Mouse (Mus musculus) lung, postnatal 36 days (tissue): ENCODE measurements at regions not wholly inside any gene's neighbourhood (a gene's known extent, or its start where the extent isn't known, plus 50 kb on each side); places are given as distances from the start of the nearest gene placed in this dataset.

Experiments
- DNase-seq: peaks from one replicate; pipeline ENCODE4 v3.0.0; 2022; ENCODE audit warnings: mixed read lengths

- DNase-seq: no peak
Measured at GRCm38 (mm10) chr1:186286401-186286800, 169.3 kb upstream of the Lyplal1 start.

DNA sequence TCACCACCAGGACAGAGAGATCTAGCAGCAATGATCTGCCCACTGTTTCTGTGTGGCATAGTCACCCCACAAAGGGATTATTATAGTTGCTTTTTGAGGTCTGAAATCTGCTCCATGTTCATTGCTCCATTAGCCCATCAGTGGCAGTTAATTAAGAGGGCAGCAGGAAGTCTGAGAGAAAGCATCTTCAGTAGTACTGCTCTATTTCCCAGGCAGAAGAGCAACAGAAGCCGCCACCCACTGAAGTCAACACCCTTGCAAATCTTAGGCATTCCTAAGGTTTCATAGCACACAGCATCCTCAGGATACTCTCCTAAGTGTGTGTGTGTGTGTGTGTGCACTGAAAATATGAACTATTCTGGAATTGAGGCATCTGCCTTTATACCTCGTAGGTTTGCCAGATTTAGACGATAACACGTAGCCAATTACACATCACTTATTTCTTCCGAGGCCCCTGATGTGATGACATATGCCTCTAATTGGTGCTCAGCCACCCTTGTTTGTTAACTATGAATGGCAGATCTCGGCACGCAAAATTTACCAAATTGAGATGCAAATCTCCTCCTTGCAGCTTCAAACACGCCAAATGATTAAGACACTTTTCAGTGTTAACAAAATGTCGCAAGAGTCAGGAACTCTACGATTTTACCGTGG is 161.0 kb upstream of the Lyplal1 start:
- no peak for DNase-seq

GRCm38 (mm10) chr1:186271436-186271835 is 154.3 kb upstream of the Lyplal1 start:
- no peak for DNase-seq

DNA sequence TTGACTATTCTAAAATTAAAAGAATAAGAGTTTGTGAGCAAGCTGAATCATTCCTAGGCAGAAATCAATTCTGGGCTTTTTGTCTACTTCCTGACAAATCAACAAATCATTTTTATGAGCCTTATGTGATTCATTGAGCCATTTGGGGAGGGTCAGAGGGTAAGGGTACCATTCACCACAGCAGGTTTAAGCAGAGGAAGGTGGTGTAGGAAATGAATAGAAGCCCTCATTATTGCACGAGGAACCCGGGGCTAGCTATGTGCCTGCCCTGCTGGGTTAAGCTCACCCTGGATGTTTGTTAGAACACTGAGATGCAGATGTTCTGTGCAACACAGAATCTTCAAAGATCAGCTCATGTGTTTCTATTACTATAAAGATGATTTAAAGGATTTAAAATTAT is 150.2 kb upstream of the Lyplal1 start:
- no peak for DNase-seq

- DNase-seq: peak; percentile 55
Measured at GRCm38 (mm10) chr1:186264639-186265038, 147.5 kb upstream of the Lyplal1 start.

- no peak for DNase-seq
Measured at GRCm38 (mm10) chr1:186263955-186264354, 146.8 kb upstream of the Lyplal1 start.

DNA sequence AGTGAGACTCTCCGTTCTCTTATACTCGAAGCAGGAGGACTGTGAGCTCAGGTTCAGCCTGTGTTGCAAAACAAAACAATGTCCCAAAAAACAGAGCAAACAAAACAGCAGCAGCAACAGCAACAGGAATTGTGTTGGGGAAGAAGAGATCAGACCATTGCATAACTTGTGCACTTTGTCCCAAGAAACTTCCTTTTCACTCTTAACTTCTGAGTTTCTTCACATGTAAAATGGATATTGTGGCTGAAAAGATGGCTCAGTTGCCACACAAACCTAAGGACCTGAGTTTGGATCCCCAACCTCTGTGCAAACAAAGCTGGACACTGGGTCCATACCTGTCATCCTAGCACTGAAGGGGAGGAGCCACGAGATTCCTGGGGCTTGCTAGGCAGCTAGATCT is 146.1 kb upstream of the Lyplal1 start:
- peak; percentile 50 for DNase-seq

DNA sequence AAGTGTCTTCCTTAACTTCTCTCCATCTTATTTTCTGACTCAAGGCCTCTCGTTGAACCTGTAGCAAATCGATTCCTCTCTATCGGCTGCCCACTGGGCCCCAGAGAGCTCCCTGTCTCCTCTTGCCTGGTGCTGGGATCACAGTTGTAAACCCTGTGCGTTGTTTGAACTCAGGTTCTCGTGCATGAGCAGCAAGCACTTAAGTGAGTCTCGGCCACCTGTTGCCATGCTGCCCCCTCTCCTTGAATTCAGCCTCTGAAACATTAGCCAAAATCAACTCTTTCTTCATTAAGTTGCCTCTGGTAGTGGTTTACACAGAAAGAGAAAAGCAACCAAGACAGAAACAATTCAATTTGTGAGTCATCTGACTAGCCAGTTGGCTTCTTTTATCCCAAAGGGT is 144.9 kb upstream of the Lyplal1 start:
- DNase-seq: no peak

GRCm38 (mm10) chr1:186261326-186261833 is 144.3 kb upstream of the Lyplal1 start:
- peak; percentile 87 for DNase-seq

DNA sequence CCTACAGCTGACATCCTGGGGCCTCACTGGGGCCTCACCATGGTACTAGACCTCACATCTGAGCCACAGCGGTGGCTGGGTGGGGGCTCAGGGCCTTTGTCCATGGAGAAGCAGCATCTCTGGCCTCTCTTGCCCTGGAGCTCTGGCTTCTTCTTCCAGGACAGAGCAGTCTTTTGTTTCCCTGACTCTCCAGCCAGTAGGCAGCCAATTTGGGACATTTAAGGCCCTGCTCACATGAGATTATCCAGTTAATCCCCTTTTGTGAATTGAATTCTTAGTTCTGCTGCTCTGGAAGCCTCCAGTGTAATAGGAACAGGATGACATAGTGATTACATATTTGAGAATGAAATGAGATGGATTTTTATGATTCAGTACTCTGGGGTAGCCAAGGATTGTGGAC is 140.5 kb upstream of the Lyplal1 start:
- no peak for DNase-seq

GRCm38 (mm10) chr1:186255476-186256080 is 138.5 kb upstream of the Lyplal1 start:
- no peak for DNase-seq

GRCm38 (mm10) chr1:186254500-186254899 is 137.4 kb upstream of the Lyplal1 start:
- DNase-seq: no peak

DNA sequence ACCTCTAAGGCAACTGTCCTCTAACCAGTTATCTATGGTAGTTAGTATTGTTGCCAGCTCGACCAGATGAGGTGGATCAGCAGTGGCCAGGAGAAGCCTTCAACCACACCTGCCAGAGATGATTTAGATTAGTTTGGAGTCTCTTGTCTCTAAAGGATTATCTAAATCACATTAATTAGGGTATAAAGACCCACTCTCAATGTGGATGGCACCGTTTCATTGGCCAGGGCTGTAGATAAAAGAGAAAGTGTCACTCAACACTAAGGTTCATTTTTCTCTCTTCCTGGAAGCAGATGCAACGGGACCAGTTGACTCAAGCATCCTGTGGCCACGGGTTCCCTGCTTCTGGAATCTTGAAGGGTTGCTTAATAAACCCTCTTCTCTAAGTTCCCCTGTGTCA is 135.4 kb upstream of the Lyplal1 start:
- DNase-seq: no peak

DNA sequence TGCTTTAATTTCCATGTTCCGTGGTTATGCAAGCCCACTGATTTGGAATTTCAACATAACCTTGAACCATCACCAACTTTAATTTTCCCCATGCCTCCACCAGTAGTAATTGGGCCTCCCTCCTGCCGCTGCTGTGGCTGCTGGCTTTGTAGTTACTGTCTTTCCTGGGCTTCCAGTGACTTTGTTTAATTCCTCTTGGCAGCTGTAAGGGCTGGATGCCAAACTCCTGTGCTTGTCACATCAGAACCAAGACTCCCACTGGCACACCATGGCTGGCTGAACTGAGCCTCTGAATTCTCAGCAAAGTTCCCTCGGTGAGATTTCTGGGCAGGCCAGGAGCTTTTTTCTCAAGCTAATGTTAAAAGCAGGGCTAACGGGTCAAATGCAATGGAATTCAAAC is 133.2 kb upstream of the Lyplal1 start:
- DNase-seq: peak; percentile 73

DNA sequence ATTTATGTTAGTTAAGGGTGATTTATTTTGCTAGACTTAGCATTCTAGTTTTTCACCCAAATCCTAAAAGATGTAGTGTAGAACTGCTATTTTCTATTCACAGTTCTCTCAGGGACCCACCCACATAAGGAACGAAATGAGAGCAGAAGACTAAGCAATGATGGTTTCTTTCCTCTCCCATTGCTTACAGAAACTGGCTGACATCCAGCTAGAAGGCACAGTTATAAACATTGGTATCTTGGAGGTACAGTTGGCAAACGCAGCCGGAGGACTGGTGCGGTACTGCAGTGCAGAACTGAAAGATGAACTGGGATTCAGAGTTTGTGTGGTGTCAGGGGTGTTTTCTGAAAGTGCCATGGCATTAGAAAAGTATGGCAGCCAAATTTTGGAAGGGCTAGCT is 132.1 kb upstream of the Lyplal1 start:
- DNase-seq: no peak

GRCm38 (mm10) chr1:186245723-186246440 is 128.8 kb upstream of the Lyplal1 start:
- DNase-seq: no peak

DNA sequence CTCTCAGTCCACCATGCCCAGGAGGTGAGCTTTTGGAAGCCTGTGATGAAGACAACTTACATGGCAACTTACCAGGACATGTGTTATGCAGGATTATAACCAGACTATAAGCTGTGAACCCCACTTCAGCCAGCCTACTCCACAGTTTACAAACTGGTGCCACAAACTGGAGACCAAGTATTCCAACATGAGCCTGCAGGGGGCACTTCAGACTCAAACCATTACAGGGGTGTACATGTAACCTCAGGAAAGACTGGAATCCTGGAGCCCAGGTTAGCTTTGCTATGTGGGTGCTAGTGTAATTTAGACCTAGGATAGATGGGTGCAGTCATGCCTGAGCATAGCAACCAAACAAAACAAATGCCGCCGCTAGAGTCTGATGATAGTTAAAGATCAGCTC is 124.0 kb upstream of the Lyplal1 start:
- DNase-seq: peak; percentile 75

DNA sequence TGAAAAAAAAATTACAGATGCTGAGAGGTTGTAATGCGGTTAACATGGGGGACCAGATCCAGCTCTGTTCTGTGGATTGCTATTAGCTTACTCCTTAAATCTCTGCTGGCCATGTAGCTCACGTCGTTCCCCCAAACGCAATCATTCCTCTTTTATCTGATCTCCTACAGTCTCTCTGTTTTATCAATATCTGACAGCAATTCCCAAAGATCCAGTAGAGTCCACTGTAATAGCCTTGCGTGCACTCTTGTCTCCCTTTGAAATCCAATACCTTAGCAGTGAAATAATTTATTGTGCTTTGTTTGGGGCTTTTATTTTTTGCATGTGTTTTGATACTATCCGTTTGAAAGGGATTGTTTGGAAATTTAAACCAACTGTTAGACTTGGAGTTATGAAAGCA is 120.4 kb upstream of the Lyplal1 start:
- no peak for DNase-seq

DNA sequence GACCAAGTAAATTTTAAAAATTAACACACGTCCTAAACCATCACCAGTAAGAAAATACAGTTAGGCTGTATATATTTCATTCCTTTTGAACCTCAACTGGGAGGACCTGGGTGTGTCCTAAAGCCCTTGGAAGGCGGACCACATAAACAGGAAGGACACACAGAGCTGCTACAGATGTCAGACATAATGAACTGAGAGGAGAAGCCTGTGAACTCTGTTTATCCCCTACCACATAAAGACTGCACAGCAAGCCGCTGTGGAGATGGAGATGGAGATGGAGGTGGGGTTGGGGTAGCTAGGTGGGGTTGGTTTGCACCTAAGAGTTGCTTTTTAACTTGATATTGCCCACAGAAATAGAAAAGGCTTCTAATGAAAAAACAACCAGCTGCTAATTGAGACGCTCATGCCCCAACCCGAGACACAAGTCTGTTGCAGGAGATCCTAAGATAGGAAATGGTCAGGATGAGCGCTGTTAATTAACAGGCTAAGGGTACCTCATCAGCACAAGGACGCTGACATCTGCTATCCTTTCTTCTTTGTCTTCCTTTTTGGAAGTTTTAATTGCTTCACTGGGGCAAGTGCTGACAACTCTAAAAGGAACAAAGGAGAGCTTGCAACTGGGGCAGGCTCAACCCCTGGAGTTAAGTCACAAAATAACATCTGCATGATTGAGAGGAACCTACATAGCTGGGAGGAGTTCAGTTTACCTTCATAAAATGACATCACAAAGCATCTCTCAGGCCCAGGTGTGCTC is 119.3 kb upstream of the Lyplal1 start:
- DNase-seq: peak; percentile 9

DNA sequence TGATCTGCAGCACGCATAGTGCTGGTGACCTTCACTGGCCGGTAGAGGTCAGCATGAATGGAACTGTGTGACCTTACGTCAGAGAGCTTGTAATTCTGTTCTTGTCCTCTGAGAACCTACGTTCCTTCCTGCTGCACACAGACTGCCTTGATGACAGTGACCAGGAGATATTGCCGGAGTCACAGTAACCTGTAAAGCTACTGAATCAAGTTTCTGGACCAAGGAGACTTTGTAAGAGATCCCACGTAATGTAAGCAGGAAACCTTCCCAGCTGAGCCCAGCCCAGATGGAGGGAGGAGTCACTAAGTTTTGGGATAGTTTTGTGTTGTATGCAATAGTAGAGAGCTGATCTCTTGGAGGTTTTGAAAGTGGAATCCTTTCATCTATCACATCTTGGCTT is 117.4 kb upstream of the Lyplal1 start:
- DNase-seq: no peak

GRCm38 (mm10) chr1:186230476-186230875 is 113.4 kb upstream of the Lyplal1 start:
- DNase-seq: no peak

- DNase-seq: no peak
Measured at GRCm38 (mm10) chr1:186229856-186230255, 112.7 kb upstream of the Lyplal1 start.

GRCm38 (mm10) chr1:186228396-186228795 is 111.3 kb upstream of the Lyplal1 start:
- DNase-seq: no peak
